Mouse (Mus musculus) liver, adult (tissue): Measurements from ENCODE around the gene Mast4.

Experiments used
- GATA4 ChIP-seq: IDR thresholded peaks from 2 replicates; pipeline ENCODE4 v1.6.1; 2014; ENCODE audit warnings: mild to moderate bottlenecking, low read length; ENCODE audit not compliant: insufficient replicate concordance

Mast4 gene

GRCm38 (mm10) chr13:102899253-102900082 is 434.8 kb downstream of the Mast4 start:
- no peak for TF ChIP-seq GATA4

GRCm38 (mm10) chr13:102898374-102899131 is 435.7 kb downstream of the Mast4 start:
- TF ChIP-seq GATA4, result no peak

GRCm38 (mm10) chr13:102896322-102896721 is 438.0 kb downstream of the Mast4 start:
- no peak for TF ChIP-seq GATA4

GRCm38 (mm10) chr13:102895894-102896293 is 438.4 kb downstream of the Mast4 start:
- no peak for TF ChIP-seq GATA4

GRCm38 (mm10) chr13:102894287-102895234 is 439.7 kb downstream of the Mast4 start:
- no peak for TF ChIP-seq GATA4

GRCm38 (mm10) chr13:102892783-102893182 is 441.5 kb downstream of the Mast4 start:
- TF ChIP-seq GATA4, result no peak

- TF ChIP-seq GATA4, result no peak
Observed at GRCm38 (mm10) chr13:102889989-102890388, 444.3 kb downstream of the Mast4 start.

- no peak for TF ChIP-seq GATA4
Observed at GRCm38 (mm10) chr13:102889537-102889936, 444.8 kb downstream of the Mast4 start.

- TF ChIP-seq GATA4, result no peak
Observed at GRCm38 (mm10) chr13:102888895-102889490, 445.3 kb downstream of the Mast4 start.

GRCm38 (mm10) chr13:102888211-102888610 is 446.1 kb downstream of the Mast4 start:
- no peak for TF ChIP-seq GATA4

- TF ChIP-seq GATA4, result no peak
Observed at GRCm38 (mm10) chr13:102887534-102887933, 446.8 kb downstream of the Mast4 start.

- no peak for TF ChIP-seq GATA4
Observed at GRCm38 (mm10) chr13:102886788-102887187, 447.5 kb downstream of the Mast4 start.

GRCm38 (mm10) chr13:102886147-102886546 is 448.1 kb downstream of the Mast4 start:
- no peak for TF ChIP-seq GATA4

- TF ChIP-seq GATA4, result no peak
Observed at GRCm38 (mm10) chr13:102880381-102881076, 453.8 kb downstream of the Mast4 start.
